Mouse (Mus musculus) embryonic fibroblast, embryonic 13.5 days (primary cell): ENCODE results near the gene Bst2. TPM values are rescaled to one million over a fixed set of nuclear protein-coding genes. Genes with fewer than 3 reads are reported as not detected.

Experiments used
- H3K27ac ChIP-seq: 2 replicates; pipeline ENCODE4 v1.5.1; 2012; ENCODE audit warnings: low read length, control low read depth, inconsistent platforms; ENCODE audit not compliant: insufficient read depth
- H3K4me1 ChIP-seq: 2 replicates; pipeline ENCODE4 v1.6.1; 2011; ENCODE audit warnings: low read length; ENCODE audit not compliant: control insufficient read depth, insufficient read depth
- H3K4me3 ChIP-seq: 2 replicates; pipeline ENCODE4 v1.5.1; 2011; ENCODE audit warnings: mild to moderate bottlenecking, control low read depth, low read length; ENCODE audit not compliant: insufficient read depth
- CTCF ChIP-seq: IDR thresholded peaks from 2 replicates; pipeline ENCODE4 v1.5.1; 2011; ENCODE audit warnings: mild to moderate bottlenecking, control low read depth, low read length, moderate library complexity, borderline replicate concordance; ENCODE audit not compliant: insufficient read depth
- POLR2A ChIP-seq: IDR thresholded peaks from 2 replicates; pipeline ENCODE4 v1.6.1; 2011; ENCODE audit warnings: low read depth, mild to moderate bottlenecking, control low read depth, low read length, moderate library complexity
- polyA plus RNA-seq: library from polyadenylated mRNA; stranded (reverse); fragments of >200 nt; gene quantifications from 2 replicates; pipeline ENCODE4 v1.2.4, GENCODE M21; 2011; ENCODE audit warnings: low read depth; ENCODE audit not compliant: missing spikeins, insufficient read length

The Bst2 gene
- polyA plus RNA-seq, 1 experiment: 107 TPM

GRCm38 (mm10) chr8:71485142-71486135 lies 51.8 kb downstream of the Bst2 start, which contains the start of gene Ano8:
Gene Ano8, minus strand, starts transcription at chr8:71485963.
- Histone ChIP-seq H3K27ac (peak within 1 kb of the TSS; percentile 11; the same call in 1 of the 2 replicates), H3K4me1 (peaks cover 5% of the 10 kb centered on the region), H3K4me3 (peak within 1 kb of the TSS; percentile 72)
- TF ChIP-seq POLR2A (peak; percentile 61), CTCF (no peak)

- Histone ChIP-seq H3K27ac (no peak overlapping the region), H3K4me3 (no peak overlapping the region; the same call in 1 of the 2 replicates), H3K4me1 (peaks cover 3% of the 10 kb centered on the region)
- no peak for TF ChIP-seq POLR2A
- TF ChIP-seq CTCF: no peak
Observed at GRCm38 (mm10) chr8:71484736-71485135, 52.5 kb downstream of the Bst2 start.

Other genes starting within 250 kb of the Bst2 start
- 94.8 and 97.6 TPM in 2 replicates for gene Use1, start 170.6 kb downstream of the Bst2 start, polyA plus RNA-seq
- gene Ocel1, start 166.2 kb downstream of the Bst2 start, polyA plus RNA-seq: 2.3 and 3.2 TPM in 2 replicates
- gene Nr2f6, start 155.5 kb downstream of the Bst2 start, polyA plus RNA-seq: 40.8 and 48.9 TPM in 2 replicates
- not detected in 2 replicates for gene Ushbp1, start 141.7 kb downstream of the Bst2 start, polyA plus RNA-seq
- gene Babam1, start 140.6 kb downstream of the Bst2 start, polyA plus RNA-seq: 84.5 and 91.6 TPM in 2 replicates
- gene Ankle1, start 131.4 kb downstream of the Bst2 start, polyA plus RNA-seq: 3.9 and 5.7 TPM in 2 replicates
- gene Abhd8, start 73.8 kb downstream of the Bst2 start, polyA plus RNA-seq: 19.4 and 20.9 TPM in 2 replicates
- 36.9 and 50.5 TPM in 2 replicates for gene Mrpl34, start 72.5 kb downstream of the Bst2 start, polyA plus RNA-seq
- gene Dda1, start 68.3 kb downstream of the Bst2 start, polyA plus RNA-seq: 63.1 and 70.4 TPM in 2 replicates
- 15.4 and 15.6 TPM in 2 replicates for gene Ano8, start 51.5 kb downstream of the Bst2 start, polyA plus RNA-seq
- 10.5 and 12.5 TPM in 2 replicates for gene Gtpbp3, start 49.4 kb downstream of the Bst2 start, polyA plus RNA-seq
- gene Plvap, start 25.7 kb downstream of the Bst2 start, polyA plus RNA-seq: 0.33 and 0.44 TPM in 2 replicates
- gene Ccdc194, start 11.7 kb downstream of the Bst2 start, polyA plus RNA-seq: not detected in 2 replicates
- gene Mvb12a, start 5.5 kb upstream of the Bst2 start, polyA plus RNA-seq: 38.3 and 39.4 TPM in 2 replicates
- gene Tmem221, start 21.4 kb upstream of the Bst2 start, polyA plus RNA-seq: 0.32 TPM in 1 of 2 replicates, not detected in the other
- not detected in 2 replicates for gene Nxnl1, start 29.1 kb upstream of the Bst2 start, polyA plus RNA-seq
- 13.7 and 17.7 TPM in 2 replicates for gene Slc27a1, start 31.4 kb upstream of the Bst2 start, polyA plus RNA-seq
- gene Pgls, start 54.7 kb upstream of the Bst2 start, polyA plus RNA-seq: 86.0 and 99.4 TPM in 2 replicates
- 1.8 and 3.0 TPM in 2 replicates for gene Fam129c, start 60.2 kb upstream of the Bst2 start, polyA plus RNA-seq
- 147 and 163 TPM in 2 replicates for gene Colgalt1, start 73.5 kb upstream of the Bst2 start, polyA plus RNA-seq
- 1.9 and 2.6 TPM in 2 replicates for gene Unc13a, start 134.3 kb upstream of the Bst2 start, polyA plus RNA-seq
- gene Jak3, start 138.8 kb upstream of the Bst2 start, polyA plus RNA-seq: 5.0 and 6.1 TPM in 2 replicates
- gene Insl3, start 151.8 kb upstream of the Bst2 start, polyA plus RNA-seq: 1.4 TPM in 1 of 2 replicates, not detected in the other
- gene B3gnt3, start 164.3 kb upstream of the Bst2 start, polyA plus RNA-seq: 0.67 and 1.1 TPM in 2 replicates
- not detected in 2 replicates for gene Fcho1, start 188.3 kb upstream of the Bst2 start, polyA plus RNA-seq